Mouse (Mus musculus): ENCODE measurements around the gene Camta1.

The Camta1 gene

DNA sequence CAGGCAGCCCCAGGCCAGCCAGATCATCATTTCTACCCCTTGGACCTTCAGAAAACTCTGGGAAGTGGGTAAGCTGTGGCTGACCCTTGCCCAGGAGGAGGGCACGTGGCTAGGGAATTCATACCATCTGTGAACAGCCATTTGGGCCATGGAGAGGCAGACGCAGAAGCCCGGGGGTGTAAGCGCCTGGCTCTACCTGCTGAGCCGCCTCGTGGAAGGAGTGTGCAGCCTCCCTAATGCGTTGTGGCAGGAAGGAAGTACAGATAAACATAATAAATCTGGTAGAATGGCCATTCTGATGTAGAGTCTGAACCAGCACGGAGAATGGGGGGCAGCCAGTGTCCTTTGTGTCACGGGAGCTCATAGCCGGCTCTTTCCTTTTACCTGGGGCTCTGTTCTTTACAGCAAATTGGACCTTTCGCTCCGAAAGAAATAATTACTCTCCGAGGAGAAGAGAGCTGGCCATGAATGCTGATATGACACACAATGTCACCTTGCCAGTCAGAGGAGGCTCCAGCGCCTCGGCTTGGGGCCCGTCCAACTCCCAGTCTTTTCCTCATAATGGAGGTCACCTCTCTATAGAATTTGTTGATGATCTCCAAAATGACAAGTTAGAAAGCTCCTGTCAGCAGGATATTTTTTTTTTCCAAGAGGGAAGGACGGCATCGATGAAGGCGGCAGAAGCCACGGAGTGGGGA lies 500.6 kb downstream of the Camta1 start:
- no peak for DNase-seq

DNA sequence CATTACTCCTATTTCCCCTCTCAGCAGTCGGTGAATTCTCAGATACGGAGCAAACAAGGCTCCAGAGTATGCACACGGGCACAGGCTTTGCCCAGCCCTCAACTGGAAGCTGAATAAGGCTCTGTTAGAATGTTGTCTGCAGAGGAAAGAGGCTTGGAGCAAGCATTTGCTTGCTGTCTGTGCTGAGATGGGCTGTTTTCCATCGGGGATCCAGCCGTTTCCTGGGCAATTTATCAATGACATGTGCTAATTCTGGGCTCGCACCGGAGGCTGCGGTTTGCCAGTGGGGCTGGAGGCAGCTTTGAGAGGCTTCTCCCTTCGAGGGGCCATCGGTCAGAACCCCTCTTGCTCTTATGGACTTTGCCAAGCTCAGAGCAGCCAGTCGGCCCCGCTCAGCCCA lies 506.2 kb downstream of the Camta1 start:
- DNase-seq, result peak; percentile 28

DNA sequence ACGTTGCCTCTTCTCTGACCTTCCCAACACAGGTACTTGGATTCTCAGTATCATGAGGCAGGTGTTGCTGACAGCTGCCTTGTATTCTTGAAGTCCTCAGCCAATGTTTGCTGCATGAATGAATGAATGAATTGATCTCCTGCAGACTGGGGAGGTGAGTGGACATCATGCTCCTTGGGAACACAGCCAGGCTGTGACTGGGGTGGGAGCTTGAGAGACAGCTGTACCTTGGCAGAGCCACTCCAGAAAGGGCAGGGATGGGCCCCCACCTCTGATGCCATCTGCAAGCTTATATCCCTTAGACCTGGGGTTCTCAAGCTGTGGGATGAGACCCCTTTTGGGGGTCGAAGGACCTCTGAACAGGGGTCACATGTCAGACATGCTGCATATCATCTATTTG lies 508.9 kb downstream of the Camta1 start:
- no peak for DNase-seq

DNA sequence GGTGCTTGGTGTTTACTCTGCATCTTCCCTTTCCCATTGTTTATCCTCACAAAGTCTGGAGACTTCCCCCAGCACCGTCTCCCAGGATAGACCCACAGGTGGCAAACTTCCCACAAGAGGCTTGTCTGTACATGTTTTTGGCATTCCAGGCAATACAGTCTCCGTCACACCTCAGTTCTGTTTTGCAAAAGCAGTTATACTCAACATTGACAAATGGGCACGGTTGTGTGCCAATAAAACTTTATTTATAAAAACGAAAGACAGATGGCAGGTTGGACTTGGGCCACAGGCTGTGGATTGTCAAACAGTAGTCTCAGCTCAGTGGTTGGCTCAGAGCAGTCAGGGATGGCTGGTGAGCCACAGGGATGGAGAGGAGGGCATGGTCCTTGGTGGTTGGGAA lies 509.4 kb downstream of the Camta1 start:
- no peak for DNase-seq

DNA sequence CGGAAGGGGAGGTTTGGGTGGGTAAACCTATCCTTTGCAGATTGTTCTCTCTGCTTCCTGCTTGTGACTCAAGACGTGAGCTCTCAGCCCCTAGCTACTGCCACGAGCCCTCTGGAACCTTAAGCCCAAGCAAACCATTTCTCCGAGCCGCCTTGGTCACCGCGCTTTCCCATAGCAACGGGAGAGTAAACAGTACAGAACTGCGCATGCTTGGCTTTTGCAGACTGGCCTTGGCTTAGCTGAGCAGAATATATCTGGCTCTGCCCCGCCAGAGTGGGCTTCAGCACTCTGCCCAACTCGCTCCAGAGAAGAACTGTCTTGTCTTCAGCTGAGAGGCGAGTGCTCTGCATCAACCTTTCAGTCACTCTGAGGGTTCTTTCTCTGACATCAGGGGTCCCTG lies 509.9 kb downstream of the Camta1 start:
- no peak for DNase-seq

DNA sequence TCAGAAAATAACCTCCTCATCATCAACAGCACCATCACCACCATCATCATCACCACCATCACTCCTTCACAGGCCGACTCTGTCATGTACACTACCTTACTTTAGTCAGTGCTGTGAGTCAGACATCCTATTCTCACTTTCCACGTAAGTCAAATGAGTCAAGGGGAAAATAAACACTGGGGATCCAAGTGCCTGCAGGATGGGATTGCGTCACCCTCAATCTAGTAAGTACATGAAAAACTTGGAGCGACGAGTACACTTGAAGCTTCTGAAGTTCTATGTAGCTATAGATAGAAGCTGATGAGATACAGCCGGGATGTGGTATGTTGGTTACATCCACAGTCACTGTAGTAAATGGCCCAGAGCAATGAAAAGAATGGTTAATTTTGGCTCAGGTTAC lies 514.1 kb downstream of the Camta1 start:
- no peak for DNase-seq

DNA sequence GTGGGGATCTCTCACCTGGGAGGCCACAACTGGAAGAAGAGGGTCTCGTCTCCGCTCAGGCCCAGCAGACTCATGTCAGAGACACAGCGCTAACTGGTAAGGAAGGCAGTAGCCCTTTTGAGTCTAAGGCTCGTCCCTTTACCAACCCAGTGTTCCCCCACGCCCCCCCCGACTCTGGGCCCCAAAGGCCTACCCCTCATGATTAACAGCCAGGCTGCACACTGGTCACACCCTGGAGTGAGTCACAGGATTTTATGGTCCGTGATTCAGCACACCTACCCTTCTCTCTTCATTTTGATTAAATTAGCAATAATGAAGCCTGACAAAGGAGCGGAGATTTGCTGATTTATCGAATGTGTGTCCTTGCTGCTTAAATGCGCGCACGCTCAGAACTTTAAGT lies 515.0 kb downstream of the Camta1 start:
- DNase-seq, result no peak

DNA sequence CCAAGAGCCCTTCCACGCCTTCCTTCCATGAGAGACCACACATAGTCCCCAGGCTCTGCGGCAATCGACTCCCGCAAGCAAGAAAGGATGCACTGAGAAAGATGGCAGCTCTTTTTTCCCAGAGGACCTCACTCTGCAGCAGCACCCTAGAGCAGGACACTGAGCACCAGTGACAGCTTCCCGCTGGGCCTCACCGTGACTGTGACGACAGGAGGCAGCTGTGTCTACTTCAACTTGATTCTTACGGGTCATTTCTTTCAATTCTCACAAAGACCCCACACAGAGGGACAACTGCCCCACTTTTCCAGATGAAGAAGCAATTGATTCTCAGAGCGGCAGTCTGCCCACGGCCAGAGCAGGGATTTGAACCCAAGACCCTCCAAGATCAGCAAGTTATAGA lies 516.9 kb downstream of the Camta1 start:
- no peak for DNase-seq

DNA sequence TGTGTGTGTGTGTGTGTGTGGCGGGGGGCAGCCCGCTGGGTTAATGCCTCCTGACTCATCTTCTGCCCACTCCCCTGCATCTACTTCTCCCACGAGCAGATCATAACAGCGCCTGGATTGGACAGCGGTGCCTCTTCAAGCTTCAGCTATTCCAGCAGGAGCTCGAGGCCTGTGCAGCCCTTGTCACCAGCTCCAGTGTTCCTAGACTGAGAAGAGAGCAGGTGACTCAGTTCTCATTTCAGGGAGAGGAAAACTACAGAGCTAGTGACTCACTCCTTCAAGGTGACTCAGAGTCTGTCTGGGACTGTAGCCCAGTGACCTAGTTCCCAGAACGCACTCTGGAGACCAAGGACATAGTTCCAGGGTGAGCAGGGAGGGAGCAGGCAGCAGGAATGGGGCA lies 522.3 kb downstream of the Camta1 start:
- DNase-seq, result no peak

DNA sequence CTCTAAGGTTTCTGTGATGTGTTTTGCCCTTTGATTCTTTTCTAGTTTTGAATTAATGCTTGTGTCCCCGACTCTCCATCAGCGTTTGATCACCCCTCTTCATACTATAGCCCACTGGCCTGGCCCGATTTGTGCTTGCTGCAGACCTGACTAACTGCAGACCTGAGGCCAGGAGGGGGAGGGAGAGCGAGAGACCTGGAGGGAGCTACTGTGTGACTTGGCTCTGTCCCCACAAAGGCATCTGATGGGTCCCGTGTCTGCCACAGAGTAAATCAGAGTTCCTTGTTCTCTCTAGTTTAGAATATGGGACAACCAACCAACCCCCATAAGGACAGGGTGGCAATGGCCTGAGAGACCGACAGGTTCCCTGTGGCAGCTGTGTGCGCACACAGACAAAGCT lies 522.7 kb downstream of the Camta1 start:
- DNase-seq, result no peak

DNA sequence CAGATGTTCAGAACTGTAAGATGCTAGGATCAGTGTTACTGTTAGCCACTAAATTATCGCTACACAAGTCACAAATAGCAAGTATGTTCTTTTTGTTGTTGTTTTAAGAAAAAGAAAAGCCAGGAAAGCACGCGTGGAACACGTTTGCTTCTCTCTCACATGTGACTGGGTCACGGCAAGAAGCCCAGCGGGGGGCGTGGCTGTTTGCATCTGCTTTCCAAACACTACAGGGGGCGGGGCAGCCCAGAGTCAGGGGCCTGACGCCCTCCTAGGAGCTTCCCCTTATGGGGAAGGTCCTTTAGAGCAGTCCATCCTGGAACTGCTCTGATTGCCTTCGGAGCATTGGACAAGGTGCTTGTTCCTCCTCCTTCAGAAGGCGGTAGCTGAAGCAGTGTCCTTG lies 524.1 kb downstream of the Camta1 start:
- no peak for DNase-seq

DNA sequence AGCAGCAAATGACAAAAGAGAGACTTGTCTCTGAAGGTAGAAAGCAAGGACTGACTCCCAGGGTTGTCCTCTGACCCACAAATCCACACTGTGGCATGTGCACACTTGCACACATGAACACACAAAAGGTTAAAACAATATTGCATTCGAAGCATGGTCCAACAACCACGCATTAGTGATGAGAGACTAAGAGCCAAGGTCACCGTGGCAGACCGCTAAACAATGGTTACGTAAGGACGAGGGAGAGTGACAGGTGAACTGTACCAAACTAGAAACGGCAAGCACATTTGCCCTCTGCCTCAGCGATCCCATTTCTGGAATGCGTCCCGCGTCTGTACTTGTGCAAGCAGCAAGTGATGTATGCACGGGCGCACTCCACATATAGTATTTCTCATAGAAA lies 525.3 kb downstream of the Camta1 start:
- DNase-seq, result no peak

DNA sequence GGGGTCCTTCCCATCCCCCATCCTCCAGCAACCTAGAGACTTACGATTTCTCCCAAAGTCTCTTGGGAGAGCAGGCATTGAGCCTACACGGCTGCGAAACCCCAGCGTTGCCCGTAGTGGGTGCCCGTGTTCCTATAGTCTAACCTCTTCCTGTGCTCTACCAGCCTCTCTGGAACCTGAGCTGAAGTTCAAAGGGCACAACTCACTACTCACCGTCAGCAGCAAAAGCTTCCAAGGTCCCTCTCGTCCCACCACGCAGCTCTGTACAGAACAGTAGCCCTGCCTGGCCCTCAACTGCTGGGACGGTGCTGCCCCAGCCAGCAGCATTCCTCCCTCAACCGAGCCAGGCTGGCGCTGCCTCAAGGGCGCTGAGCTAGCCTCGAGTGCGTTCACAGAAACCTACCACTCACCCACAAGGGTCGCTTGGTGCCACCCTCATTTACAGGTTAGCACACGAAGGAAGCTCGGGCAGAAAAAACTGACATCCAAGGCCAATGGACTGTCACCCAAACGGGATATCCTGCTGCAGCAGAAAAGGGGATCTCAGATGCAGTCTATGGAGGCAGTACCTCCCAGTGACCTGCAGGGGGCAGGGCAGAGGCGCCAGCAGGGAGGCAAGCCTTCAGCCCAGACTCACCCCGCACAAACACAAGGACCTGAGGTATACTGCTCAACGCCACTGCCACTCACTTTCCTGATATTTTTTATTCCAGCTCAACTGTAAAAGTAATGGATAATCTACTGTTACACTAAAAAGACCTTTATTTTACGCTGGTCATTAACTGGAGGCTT lies 526.5 kb downstream of the Camta1 start:
- peak; percentile 43 for DNase-seq

DNA sequence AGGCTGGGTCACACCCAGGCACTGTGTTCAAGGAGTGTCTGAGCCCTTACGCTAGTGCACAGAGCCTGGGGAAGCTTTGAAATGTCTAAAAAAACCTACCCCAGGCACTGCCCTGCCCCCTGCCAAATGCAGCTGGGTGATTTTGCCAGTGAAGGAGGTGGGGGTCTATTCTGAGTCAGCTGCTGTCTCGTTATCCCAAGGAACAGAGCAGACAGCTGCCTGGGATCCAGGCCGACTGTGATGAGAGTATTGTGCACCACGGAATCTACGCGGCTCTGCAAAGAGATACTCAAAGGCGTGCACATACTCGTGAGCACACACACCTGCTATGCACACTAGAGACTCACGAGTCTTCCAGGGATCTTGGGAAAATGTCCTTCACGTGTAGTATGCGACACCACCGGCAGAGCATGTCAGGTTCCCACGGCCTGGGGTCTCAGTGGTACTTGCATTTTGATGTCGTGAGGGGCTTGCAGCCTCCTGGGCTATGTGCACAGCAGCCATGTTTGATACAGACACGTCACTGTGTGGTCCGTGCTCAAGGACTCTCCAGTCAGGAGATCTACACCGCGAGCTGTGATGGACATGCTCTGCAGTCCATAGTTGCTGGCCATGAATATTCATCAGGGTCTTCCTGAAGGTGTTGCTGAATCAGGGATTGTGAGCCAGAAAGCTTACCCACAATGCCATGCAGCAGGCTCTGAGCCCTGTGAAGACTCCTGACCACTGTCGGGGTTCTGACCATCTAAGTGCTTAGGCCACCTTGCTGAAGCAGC lies 529.4 kb downstream of the Camta1 start:
- DNase-seq, result no peak

DNA sequence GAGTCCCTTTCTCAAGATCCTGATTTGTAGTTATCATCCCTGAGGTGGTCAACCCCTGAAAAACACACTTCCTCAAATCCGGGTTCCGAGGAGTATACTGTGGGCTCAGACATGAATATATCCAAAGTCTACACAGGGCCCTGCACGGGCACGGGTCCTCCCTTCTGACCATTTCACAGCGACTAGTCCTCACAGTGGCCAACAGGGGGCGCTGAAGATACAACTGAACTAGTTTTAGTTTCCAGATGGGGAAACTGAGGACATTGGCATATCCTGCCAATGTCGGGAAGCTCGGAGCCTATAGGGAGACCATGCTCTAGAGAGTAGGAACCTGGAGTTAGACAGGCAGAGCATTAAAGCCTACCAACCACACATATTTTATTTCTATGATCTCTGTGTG lies 530.7 kb downstream of the Camta1 start:
- DNase-seq, result no peak

DNA sequence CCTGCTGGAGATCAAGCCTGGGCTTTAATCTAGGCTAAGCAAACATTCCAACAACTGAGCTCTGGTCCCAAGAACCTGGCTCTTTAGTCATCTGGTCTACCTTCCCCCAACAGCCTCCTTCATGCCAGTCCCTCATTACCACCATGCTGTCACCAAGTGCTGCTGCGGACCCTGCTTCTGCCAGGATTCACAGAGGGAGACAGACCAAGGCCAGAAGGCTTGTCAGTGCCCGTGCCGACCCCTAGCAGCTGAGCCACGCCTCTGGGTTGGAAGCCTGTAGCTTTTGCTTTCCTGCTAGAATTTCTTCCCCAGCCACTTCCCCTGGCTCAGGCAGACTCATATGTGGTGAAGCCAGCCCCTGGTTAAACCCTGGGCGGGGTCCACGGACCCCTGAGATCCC lies 533.6 kb downstream of the Camta1 start:
- DNase-seq, result no peak

DNA sequence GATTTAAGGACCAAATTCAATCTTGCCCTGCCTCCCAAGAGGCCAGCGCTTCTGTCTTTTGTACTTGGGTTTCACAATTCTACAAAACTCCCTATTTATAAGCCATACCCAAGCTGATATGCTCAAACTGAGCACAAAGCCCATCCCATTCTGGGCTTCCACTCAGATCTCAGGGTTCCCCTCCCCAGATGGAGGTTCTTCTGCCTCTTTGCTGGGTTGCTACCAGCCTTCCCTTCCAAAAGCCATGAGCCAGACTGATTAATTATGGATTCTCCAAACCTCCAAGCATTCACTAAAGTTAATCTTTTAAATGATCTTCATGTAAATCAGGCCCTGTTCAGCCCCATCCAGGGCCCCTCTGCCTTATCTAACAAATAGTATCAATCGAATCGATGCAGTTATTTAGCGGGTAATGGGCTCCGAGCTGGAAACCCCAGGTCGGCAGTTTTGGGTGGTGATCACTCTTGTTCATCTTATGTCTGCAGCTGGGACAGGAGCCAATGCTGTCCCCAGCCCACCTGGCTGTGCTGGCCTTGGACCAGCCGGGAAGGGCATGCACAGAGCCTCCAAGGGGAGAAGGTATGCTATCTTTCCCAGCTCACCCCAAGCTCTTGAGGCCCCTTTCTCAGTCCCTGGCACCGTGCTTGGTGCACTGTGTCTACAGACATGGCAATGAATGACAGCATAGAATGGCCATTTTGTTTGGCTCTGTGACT lies 534.5 kb downstream of the Camta1 start:
- no peak for DNase-seq

DNA sequence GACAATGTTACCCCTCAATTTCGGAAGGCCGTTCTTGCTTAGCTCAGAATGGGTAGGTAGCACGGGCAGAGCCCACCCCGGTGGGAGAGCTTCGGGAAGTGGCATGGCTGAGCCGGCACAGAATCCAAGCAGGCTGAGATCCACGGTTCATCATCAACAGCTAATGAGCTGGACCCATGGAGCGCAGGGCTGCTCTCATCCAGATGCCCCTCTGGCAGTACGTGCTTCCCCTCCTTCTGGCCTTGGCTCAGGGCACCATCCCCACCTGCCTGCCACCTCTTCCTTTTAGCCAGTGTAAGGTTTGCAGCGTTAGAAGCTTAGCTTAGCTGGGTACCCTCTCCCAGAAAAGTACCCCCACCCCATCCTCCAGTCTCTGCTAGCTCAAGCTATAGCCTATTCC lies 545.2 kb downstream of the Camta1 start:
- no peak for DNase-seq

DNA sequence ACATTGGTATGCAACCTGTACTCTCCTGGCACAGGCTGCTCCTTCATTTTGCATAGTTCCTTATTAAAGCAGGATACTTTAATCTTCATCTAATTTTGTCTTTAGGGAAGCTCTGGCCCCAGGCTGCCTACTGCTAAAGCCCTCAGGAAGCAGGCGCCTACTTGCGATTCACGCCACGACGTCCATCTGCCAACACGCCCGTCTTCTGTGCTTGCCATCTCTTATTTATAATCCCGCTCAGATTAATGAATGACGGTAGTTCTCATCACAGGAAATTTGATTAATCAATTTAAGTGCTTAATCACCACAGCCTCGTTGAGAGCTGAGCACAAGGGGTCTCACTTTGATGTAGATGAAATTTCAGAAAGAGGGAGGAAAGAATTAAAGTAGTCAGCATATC lies 546.0 kb downstream of the Camta1 start:
- no peak for DNase-seq

DNA sequence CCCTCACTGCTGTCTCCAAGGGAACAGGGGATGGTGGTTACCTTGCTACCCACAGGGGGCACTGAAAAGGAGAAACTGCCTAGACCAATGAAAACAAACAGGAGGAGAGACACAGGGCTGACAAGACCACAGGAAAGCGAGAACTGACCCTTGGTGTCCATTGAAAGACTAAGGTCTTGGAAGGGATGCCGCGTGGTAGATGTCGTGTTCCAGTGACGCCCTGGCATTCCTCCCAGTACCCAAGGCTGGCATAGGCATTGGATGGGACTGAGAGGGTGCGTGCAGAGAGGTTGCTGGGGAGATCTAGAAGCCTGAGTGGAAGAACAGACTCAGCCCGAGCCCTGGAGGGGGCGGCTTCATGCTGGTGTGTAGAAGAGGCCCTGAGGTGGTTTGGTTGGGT lies 550.9 kb downstream of the Camta1 start:
- DNase-seq, result no peak

DNA sequence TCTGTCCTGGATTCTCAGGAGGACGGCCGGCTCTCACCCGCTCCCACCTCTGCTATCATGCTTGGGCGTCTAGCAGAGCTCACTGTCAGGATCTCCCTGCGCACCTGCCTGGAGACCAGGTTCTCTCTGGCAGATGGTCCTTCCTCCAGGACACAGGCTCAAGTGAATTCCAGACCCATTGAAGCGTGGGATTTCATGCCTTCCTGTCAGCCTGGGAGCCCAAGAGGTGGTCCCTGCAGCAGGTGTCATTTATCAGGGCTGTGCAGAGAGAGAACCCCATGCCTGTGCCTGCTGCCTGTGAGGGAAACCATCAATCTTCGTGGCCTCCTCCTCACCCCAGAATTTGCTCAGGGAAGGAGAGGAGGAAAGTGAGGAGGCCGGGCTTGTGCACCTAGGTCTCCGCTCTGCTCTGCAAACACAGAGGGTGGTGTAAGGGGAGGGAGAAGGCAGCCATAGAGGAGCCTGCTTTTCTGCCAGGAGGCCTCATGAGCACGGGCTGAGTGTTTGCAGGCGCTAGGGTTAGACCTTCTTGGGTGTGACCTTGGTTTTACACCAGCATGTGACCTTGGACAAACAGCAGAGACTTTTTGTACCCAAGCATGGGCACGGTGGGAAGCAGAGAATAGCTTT lies 551.5 kb downstream of the Camta1 start:
- no peak for DNase-seq

DNA sequence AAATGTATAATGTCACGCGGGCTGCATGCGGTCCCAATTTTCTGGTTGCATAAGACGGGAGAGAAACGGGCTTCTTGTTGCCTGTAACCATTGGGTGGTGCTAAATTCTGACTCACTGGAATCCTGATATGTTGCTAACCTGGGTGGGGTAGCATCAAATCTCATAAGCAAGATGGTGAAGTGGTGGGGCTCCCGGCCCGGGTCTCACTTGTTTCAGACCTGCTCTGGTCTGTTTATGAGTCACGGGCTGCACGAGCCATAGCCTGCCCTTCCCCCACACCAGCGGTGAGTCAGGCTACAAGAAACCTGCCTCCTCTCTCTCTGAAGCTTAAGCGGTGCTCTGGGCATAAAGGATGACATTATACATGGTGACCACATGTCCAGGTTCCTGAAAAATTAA lies 554.8 kb downstream of the Camta1 start:
- DNase-seq, result peak; percentile 50

DNA sequence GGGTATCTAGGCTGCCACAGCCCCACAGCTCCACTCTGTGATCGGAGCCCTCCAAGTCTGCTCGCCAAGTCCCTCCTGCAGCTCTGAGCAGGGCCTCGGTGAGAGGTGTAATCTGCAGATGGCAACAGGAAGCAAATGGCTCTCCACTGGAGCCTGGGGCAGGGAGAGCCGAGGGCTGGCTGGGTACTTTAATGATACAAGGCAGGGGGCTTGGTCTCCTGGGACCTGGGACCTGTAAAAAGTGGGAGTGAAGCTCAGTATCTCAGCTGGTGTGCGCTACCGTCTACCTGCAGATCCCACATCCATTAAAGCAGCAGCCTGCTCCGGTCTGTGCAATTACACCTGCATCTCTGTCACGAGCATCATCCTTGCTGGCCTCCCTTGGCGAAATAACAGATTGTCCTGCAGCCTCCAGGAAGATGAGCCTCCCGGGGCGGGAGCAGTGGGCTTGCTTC lies 555.3 kb downstream of the Camta1 start:
- no peak for DNase-seq
